Mouse (Mus musculus) spleen, postnatal 36 days (tissue): ENCODE data around the gene Dclre1b.
"Not testable (repeated sequence)": the region's sequence is repeated elsewhere in the genome, so short reads cannot be mapped to it uniquely, and the experiment has no call there.

Source experiments
- DNase-seq, 2 experiments: peaks; one replicate each; pipeline ENCODE4 v3.0.0; 2022; ENCODE audit warnings: low spot score in 2 of 2, mixed read lengths in 1 of 2

The Dclre1b gene

DNA sequence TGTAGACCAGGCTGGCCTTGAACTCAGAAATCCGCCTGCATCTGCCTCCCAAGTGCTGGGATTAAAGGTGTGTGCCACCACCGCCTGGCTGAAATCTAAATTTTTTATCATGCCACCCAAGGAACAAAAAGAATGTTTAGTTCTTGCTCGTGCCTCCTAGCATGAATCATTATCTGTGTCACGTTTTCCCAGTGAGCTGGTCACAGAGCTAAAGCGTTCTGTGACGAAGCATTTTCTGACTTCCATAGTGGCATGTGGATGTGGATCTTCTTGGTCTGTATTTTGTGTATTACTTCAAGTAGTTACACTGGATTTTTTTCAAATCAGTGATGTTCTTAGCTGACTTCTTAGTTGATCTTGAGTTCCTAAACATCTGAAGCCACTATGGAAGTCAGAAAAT is 1.7 kb upstream of the Dclre1b start:
- DNase-seq: no peak

DNA sequence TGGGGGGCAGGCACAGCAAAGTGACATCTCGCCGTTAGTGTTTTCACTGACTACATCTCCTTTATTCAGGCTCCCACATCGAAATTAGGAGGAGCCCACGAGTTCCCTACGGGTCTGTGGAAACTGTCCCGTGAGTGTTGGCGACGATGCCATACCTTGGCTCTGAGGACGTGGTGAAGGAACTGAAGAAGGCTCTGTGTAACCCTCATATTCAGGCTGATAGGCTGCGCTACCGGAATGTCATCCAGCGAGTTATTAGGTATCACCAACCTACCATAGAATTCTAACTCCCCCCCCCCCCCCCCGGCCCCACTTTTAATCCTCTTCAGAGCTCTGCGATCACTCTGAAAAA is 531 bp upstream of the Dclre1b start:
- DNase-seq: no peak

DNA sequence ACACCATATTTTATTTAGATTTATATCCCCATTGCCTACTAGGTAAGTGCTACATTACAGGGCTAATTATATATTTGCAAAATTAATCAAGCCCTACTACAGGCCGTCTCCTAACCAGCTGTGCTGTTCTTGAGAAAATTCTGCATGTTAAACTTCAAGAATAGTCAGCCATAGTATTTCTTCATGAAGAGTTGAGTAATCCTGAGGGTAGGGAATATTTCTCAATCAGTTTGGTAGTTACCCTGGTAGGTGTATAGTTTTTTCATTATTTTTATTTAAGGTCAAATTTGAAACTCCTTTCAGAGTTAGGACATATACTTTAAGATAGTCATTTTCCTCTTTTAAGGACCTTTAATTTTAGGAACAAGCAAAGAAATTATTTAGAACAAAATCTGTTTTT is 3.6 kb downstream of the Dclre1b start:
- no peak for DNase-seq

DNA sequence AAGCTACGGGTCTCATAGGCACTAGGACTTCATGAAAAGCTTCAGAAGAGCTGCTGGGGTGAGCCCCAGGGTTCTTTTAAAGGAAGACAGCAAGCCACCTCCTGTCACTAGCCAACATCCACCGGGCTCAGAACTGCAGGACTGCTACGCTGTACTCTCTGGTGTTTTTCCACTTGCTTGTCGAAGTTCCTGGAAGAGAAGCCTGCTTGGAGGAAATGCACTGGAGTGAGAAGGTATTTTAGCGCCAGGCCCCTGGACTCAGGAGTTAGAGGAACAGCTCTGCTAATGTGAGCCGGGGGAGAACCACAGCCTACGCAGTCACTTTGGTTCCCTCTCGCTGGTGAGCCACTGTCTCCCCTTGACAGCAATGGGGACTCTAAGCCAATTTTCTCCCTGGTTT is 6.4 kb downstream of the Dclre1b start:
- DNase-seq: peak in 1 of 2 experiments; percentile 29

DNA sequence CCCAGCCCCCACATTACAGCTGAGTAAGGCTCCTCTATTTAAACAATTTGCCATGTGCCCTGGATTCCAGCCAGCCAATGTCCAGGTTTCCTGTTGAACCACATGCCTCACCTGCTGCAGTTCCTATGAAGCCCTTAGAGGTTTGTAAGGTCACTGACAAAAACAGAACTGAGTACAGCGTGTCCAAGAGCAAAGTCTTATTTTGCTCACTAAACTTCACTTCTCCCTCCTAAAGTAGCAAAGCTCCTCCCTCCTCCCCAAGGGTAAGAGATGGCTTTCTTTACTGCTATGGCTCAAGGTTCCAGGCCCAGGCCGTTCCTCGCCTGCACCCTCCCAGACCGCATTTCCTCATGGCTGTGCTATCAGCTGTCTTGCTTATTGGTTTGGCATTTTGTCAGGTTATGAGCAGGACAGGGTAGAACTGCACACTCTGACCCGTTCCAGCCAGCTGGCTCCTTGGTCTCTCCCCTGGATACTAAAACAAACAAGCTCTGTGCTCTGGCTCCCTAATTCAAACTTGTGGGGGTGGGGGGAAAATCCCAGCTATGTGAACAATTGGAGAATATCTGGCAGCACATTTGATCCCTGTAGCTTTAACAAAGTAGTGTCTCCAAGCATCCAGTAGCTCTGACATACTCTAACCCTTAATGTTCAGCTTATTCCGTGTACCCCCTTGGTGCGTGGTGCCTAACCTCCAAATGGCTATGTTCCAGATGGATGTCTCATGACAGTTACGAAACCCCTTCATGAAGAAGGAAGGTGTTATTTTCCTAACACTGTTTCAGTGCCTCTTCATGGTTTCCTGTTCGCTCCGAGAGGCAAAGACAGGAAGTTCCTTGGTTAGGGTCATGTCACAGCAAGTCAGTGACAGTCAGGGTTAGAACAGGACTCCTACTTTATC is 7.4 kb downstream of the Dclre1b start:
- peak; percentile 70 to 75 for DNase-seq

DNA sequence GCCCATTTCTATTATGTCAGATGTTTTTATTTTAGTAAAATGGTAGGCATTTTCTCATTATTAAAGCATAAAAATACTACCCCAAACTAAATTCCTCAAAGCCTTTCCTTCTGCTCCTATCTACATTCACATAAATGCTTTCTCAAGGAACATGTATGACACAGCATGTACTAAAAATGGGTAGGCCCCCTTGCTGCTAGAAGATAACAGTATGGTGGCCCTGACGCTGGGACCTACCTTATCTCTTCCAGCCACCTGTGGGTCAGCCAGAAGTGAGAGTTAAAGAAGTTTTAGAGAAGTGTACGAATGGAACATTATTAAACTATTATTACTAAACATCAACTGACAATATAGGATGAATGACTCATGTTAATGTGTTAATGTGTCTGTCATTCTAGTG is 9.7 kb downstream of the Dclre1b start:
- DNase-seq: peak; percentile 54 to 75

DNA sequence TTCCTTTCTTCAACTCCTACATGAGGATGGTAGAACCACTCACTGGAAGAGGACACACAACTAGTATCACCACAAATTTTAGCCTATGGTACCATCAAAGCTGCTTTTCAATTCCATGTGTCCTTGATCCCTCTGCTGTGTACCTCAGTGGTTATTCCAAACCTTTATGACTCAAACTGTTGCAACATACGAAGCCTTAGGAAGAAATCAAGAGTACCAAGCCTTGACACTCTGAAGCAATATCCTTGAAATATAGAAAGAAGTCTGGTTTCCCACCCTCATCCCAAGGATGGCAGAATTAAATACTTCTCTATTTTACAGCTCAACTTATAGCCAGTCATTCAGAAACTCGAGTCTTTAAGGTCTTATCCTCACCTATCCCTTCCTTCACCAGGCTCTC is 12.9 kb downstream of the Dclre1b start:
- no peak for DNase-seq

DNA sequence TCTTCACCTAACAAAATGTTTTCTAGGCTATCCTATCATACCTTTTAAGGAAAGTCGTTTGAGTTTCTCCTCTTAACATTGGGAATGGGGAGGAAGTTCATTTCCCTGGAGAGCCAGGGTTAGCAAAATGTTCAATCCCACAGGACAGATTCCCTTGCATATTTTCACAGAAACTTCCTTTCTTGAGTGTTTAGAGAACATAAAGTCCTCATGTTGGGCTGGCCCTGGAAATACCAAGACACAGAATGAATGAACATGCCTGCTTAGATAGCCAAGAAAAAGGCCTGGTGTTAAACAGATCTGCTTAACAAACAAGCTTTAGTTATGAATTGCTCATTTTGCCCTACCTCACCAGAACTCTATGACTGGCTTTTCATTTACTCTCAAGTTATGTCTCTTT is 16.7 kb downstream of the Dclre1b start:
- DNase-seq: no peak

DNA sequence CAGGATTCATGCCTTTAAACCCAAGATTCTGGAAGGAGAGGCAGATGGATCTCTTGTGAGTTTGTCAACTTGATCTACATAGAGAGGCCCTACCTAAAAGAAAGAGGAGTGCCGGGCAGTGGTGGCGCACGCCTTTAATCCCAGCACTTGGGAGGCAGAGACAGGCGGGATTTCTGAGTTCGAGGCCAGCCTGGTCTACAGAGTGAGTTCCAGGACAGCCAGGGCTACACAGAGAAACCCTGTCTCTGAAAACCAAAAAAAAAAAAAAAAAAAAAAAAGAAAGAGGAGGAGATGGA is 17.2 kb downstream of the Dclre1b start:
- not testable (repeated sequence) for DNase-seq

DNA sequence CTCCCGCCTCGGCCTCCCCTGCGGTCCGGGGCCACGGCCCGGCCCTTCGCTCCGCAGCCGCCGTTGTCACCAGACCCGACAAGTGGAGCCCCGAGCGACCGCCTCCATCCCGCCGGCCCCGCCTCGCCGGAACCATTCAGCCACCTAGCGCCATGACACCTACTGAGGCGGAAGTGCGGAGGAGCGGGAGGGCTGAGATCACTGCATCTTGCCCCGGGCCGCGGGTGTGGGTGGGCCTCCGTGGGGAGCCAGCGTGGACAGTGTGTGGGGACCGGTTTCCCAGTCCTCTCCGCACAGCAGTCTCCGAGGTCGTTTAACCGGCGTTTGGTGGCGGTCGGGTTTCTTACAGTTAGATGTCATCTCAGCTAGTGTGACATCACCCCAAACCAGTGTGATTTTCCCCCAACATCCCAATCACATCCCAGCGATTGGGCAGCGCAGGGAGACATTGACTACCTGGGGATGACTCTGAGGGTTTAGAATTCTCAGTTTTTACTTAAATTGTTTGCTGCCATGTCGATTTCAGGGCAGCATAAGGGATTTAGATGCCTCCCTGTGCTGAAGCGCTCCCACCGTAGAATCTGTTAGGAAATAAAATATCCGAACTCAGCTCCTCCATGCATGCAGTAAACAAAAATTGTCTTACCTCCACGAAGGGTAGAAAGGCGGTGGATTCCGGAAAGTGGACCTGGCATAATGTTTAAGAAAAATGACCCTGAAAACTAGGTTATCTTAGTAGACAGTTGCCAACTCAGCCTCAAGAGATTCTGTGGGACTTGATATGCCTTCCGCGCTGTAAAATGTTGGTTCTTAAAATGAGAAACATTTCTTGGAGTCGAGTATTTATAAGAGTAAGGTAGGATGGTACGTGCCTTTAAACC is 17.8 kb downstream of the Dclre1b start, which contains the start of gene Hipk1:
Gene Hipk1 (minus strand): TSS at position 334 of the 881 bp plus-strand sequence.
- DNase-seq: peak; percentile 95

DNA sequence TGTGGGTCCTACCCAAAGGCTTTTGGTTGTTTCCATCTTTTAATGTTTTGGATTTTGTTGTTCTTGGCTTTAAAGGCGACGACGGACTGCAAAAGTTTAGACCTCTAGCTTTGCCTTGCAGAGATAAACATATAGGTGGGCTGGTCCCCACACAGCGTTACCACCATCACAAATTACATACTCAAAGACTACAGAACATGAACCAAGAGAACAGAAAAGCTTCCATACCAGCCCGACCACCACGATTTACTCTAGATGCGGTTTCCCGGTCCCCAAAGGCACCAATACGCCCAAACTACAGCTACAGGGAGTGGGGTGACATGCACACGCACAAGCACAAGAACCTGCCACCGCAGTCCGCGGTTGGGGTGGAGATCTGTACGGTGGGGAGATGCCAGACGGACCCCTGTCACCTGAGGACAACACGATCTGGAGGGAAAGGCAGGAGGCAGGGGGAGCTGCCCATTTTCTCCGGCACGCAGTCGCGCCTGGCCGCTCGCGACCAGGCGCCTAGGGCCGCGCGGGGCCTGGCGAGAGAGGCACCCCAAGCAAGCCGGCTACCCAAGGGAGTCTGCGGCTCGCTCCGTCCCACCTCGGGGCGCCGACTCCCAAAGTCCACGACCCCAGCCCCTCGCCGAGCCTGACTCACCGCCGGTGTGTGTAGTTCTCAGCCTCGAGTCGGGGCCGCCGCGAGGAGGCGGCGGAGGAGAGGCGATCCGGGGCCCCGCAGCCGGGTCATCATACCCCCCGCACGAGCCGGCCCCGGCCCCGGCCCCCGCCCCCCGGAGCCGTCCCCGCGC is 18.7 kb downstream of the Dclre1b start:
- DNase-seq: peak in 1 of 2 experiments; percentile 44

DNA sequence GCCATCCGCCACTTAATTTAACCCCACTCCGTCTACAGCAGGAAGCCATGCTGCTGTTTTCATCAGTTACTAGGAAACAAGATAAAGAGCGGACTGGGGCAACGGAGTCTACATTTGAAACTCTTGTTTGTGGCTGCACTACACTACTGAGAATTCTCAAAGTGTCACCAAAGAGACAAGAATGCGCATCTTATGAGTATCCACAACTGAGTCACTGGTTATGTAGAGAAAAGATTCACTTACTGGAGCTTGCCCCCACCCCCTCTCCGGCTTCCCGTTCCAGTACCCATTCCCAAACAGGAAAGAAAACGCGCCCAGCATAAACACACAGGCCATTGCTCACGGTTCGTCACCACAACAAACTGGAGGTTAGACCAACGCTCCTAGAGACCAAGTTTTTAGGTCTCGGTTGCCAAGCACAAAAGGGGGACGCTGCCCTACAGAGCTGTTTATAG is 19.3 kb downstream of the Dclre1b start:
- peak; percentile 46 to 56 for DNase-seq

DNA sequence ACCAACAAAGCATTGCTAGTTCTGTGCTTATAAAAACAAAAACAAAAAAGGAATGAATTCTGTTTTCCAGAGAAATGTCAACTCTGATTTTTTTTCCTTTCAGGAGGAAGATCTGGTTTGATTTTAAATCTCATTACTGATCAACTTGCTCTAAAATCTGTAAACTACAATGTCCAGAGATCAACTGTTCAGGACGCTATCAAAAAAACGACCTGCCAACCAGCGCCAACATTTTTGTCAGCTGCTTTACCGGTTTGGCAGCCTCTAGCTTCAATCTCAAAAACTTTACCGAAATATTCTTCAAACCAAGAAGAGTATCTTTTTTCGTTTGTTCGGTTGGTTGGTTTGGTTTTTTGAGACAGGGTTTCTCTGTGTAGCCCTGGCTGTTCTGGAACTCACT is 20.1 kb downstream of the Dclre1b start:
- no peak for DNase-seq

DNA sequence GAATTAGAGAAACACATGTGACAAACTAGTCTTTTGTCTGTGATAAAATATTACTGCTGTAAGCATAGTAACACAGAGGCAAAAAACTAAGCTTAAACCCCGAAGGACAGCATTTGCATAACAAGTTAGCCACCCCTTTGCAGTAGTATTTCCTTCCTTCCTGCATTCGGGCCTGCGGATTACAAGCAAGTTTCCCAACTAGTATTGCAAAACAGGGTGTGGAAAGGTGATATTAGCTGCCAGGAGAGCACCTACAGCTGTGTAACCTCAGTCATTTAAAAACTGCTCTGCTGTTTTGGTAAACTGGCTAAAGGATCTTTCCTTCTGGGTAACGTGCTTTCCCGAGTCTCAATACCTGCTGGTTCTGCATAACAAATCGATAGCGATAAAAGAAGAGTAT is 22.0 kb downstream of the Dclre1b start:
- DNase-seq: peak; percentile 48 to 59

DNA sequence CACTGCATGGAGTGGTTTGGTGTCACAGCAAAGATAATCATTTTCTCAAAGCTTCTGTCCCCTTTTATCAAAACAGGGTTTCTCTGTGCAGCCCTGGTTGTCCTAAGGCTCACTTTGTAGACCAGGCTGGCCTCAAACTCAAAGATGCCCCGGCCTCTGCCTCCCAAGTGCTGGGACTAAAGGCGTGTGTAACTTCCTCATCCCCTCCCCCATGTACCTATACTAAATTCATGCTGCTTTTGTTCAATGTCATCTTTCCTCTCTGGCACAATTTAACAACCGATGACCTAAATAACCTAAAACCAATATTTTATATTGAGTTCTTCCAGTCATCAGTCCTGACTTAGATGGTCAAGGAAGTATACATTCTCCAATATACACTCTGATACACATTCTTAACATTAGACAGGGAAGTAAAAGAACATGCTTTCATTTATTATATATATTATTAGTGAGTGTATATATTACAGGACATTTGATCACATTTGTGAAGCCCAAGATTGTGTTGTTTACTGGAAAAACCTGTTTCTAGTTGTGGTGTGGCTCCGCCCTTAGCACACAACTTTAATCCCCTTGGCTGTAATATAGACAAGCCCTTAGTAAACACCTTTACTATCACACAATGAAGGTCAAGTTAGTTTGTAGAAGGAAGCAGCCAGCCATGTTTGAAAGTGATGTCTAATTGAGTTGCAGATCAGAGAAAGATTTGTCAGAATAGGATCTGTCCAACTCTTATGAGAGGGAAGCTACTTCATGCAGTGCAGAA is 26.2 kb downstream of the Dclre1b start:
- DNase-seq: peak in 1 of 2 experiments; percentile 45

DNA sequence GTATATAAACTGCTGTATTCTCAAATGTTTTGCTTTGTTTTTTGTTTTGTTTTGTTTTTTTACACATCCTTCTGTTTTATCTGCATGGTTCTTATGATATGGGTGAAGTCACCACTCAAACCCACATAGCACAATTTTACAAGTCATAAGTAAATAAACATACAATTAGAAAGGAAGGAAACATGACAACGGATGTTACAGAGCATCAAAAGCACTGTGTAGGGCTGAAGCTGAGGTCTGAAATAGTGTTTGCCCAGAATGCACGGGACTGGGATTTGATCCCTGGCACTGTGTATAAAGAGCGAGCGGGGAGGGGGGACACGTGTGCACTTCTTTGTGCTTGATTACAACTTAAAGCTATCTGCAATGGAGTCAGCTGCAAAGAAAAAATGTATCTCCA is 28.5 kb downstream of the Dclre1b start:
- no peak for DNase-seq

DNA sequence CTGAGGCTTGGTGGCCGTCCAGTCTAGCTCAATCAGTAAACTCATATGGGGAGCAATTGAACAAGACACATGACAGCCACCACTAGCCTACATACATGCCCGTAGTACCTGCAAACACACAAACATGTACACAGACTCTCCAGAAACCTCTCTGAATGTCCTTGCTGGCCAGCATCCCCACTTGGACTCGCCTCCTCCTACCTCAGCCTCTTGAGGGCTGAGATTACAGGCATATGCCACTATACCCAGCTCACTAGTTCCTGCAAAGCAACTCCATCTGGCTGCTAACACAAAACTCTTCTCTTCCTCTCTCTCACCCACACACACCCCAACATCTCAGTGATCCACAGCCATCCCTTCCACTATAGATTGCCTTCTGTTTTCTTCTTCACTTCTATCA is 29.0 kb downstream of the Dclre1b start:
- DNase-seq: no peak

DNA sequence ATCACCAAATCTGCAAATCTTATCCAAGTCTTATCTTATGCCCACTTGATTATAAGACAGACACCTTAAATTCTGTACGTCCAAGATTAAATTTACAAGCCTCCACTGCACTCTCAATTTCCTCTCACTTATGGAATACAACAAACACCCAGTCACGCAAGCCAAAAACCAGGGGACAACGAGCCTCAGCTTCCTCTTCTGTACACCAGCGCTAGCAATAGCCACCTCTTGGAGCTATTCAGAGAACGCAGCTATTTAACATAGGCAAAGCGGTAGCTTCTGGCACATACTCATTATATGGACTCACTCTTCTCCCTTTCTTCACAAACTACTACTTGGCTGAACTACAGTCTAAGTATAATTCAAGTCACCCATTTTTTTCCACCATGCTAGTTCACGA is 30.1 kb downstream of the Dclre1b start:
- no peak for DNase-seq

DNA sequence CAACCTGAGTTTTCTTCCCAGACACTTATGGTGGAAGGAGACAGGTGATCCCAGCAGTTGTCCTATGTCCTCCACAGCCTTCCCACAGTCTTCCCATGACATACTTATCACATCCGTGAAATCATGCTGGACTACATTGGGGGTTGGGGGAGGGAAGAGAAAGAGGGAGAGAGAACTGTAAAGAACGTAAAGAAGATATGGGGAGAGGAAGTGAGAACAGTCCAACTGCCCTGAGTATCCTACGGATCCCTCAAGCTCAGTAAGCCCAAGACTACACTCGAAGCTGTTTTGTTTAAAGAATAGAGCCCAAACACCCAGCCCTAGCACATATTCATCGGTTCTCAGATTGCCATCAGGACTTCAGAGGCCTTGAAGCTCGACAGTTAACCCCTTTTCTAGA is 30.6 kb downstream of the Dclre1b start:
- no peak for DNase-seq

DNA sequence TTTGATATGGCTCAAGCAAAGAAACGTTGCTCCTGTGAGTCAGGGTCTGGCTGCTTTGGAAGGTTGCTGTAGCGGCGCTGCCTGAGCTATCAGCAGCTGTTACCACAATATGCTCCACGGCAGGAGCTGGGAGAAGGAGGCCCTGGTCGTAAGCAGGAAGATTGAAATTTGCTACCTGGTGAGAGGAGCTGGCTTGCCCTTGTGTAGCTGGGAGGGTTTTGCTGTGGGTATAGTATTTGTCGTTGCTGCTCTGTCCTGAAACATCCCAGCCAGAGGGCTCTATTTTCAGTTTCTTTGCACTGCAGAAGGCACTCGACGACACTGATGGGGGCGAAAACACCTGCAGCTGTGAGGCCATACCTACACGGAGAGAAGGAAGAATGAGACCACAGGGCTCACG is 31.3 kb downstream of the Dclre1b start:
- no peak for DNase-seq

DNA sequence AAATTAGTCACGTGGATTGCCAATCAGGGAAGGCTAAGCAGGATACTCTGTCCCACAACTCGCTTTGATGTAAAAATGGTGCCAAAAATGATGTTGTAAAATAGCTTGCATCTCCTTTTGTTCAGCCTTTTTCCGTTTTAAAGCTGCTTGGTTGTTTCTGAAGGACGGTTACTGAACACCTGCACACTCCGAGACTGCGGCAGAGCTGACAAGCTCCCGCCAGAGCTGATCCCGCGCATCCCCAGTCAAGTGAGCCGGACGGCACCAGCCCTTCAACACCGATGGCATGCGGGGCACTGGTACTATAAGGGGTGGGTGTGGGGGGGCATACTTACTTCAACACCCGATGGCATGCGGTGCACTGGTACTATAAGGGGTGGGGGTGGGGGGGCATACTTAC is 35.2 kb downstream of the Dclre1b start:
- DNase-seq: no peak
